Mouse (Mus musculus): ENCODE results near the gene Stum.
A peak's percentile ranks its signal among the peaks of the same experiment; 100 is the strongest.

The Stum gene

DNA sequence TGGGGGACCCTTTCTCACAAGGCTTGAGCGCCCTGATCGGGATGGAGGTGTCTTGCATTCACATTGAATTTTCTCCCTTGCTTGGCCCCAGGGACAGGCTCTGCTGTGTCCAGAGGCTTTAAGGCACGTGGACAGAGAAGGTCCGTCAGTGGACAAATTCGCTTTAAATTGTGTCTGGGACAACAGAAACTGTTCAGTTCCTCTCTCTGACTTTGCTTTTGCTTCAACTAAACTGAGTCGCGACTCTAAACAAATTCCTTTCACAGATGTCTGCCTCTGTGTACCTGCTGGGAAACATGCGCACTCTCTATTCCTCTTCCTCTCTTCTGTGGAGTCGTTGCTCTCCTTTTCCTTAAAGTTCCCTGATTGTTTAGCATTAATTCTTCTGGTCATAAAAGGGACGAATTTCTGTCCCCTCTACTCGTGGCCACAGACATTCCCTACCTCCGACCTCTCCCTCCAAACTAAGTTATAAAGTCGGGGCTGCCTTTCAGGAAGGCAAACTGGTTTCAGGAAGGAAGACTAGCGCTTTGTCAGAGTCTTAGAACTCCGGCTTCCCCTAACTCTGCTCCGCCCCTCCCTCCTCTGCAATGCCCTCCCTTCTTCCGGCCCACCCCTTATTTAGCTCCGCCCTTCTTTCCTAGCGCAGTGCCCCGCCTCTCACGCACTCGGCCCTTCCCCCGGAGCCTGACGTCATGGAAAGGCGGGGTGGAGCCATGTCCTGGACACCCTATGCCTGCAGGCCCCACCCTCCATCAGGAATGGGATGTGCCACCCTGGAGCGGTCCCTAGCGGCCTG, 96.2 kb downstream of the Stum start:
- DNase-seq (ENCODE audit: low spot score): peak; percentile 98

DNA sequence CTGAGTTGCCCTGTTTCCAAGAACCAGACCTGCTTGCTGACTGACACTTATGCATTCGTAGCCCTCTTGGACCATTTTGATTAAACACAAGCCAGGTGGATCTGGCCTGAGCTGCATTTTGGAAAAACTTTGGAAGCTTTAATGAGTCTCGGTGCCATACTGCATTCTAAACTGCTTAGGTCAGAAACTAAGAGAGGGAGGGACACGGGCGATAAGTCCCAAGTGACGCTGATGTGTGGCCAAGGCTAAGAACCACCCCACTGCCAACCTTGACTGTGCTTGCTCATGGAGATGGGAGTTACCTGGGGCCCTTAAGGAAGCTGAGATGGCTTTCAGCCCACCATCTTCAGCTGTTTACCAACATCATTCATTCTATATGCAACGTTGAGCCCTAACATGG, 98.0 kb downstream of the Stum start:
- no peak for DNase-seq (ENCODE audit: low spot score)

DNA sequence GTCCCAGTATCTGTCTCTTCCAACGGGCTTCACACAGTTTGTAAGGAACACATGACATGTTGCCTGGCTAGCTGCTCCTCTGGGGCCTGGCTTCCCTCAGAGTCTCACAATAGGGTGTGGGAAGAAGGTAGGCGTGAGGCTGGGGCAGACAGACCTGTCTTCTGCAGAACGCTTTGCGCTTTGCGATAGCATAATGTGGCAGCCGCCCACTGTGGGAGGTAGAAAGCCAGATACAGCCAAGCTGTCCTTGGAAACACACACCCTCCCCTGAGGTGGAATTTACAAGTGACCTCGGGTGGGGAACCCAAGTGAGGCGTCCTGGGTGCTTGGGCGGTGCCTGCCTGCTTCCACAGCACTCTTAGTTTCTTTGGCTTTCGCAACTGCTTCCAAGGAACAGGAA, 98.8 kb downstream of the Stum start:
- DNase-seq (ENCODE audit: low spot score): no peak

DNA sequence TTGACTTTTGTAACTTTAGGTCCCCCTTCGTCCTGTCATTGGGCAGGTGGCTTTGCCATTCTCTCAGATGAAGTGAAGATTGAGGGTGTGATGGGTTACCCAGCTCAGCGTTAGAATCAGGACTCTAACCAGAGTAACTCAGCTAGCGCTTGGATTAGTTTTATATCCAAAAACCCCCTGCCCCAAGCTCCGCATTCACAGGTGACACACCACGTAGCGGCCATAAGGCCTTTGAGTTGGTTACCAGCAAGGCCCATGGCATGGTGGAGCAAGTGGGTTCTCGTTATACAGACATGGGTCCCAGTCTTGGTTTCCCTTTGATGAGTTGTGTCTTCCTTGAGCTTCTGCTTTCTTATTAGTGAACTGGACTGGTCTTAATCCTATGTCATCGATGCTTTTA, 99.4 kb downstream of the Stum start:
- no peak for DNase-seq (ENCODE audit: low spot score)

All from retina, embryonic 14.5 days (tissue).